Mouse (Mus musculus) urinary bladder, postnatal 36 days (tissue): ENCODE results near the gene Olfr393.

ENCODE experiments used
- DNase-seq, 2 experiments: peaks; one replicate each; pipeline ENCODE4 v3.0.0; 2022; ENCODE audit warnings: low spot score in 2 of 2, mixed read lengths in 1 of 2

The Olfr393 gene

DNA sequence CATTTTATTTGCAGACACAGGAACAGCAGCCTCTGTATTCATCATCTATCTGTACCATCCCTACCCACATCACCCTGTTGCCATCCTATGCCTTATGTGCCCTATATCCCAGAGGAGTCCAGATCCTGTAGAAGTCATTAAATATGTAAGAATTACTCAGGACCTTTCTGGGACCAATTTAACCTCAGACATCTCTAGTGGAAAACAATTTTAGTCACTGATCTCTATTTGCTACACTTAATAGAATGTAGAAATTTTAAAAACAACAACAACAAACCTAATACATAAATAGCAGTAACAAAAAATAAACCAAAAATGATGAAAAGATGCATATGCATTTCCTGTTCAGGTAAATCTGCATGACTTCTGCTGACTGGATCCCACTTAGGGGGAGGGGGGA is at the start of gene Olfr393:
Olfr393 (minus strand) TSS at position 101 of the 400 bp plus-strand sequence.
- no peak for DNase-seq

DNA sequence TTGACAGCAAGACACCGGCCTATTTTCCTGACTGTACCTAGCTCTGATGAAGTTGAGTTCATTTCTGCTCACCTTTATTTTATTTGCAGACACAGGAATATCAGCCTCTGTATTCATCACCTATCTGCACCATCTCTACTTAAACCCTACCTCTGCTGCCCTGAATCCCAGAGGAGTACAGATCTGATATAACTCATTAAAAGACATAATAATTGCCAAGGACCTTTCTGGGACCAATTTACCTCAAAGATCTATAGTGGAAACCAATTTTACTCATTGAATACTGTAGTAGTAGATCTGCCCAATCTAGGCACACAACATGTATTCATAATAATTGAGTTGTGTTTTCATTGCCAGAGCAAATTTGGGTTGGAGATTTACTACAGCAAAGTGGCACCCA is 39.4 kb upstream of the Olfr393 start, which contains the start of gene Olfr394:
Olfr394 (minus strand) TSS at position 101 of the 400 bp plus-strand sequence.
- DNase-seq: no peak

- no peak for DNase-seq
Measured at GRCm38 (mm10) chr11:73816949-73817348, 34.3 kb downstream of the Olfr393 start, which contains the start of gene Olfr392. Olfr392 (minus strand) TSS chr11:73817049.

DNA sequence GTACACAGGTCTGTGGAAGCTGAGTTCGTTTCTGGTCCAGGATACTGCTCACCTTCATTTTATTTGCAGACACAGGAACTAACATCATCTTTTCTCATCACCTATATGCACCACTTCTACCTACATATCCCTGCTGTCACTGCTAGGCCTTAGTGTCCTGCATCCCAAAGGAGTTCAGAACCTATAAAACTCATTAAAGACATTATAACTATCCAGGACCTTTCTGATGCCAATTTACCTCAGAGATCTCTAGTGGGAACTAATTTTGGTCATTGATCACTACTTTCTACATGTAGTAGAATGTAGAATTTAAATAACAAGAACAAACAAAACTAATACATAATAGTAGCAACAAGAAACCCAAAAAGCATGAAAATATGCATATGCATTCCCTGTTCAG is 48.3 kb downstream of the Olfr393 start, which contains the start of gene Olfr391-ps:
Olfr391-ps (minus strand) TSS at position 101 of the 400 bp plus-strand sequence.
- no peak for DNase-seq
